Mouse (Mus musculus) right cerebral cortex, postnatal 4 days (tissue): ENCODE data around the gene Gm17428.
"Not testable (repeated sequence)": the region's sequence is repeated elsewhere in the genome, so short reads cannot be mapped to it uniquely, and the experiment has no call there.

ENCODE experiments used
- DNase-seq: peaks from one replicate; pipeline ENCODE4 v3.0.0-alpha.2; 2022

The Gm17428 gene

DNA sequence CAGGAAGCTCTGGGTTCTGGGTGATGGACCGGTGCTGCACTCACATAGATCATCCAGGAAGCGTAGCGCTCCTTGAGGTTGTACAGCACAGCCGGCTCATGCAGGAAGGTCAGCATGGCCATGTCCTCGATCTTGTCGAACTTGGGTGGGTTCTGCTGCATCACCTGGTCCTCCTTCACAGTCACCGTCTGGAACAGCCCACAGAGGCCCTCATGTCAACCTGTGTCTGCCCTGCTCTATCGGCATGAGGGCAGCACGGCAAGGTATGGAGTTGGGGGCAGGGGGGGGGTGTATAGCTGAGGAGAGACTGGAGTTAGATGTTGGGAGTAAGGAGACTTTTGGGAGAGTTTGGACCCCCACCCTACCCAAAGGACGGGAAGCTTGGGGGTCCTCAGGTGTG, 15.5 kb downstream of the Gm17428 start:
- DNase-seq, result no peak

DNA sequence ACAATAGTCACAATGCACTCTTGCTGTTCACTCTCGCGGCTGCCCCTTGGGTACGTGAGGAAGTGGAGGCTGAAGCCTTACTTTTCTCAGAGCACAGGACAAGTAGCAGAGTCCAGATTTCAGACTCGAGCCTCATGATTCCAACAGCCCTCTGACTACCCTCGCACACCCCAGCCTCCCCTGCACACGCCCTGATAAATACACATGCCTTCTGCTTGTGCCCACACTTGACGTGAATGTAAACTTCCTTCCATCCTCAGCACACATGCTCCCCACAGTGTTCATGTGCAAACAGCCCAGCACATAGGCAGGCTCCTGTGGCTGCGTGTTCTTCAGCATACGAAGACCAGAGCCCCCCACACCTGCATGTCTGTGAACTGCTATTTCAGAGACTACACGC, 16.9 kb downstream of the Gm17428 start:
- DNase-seq, result no peak

DNA sequence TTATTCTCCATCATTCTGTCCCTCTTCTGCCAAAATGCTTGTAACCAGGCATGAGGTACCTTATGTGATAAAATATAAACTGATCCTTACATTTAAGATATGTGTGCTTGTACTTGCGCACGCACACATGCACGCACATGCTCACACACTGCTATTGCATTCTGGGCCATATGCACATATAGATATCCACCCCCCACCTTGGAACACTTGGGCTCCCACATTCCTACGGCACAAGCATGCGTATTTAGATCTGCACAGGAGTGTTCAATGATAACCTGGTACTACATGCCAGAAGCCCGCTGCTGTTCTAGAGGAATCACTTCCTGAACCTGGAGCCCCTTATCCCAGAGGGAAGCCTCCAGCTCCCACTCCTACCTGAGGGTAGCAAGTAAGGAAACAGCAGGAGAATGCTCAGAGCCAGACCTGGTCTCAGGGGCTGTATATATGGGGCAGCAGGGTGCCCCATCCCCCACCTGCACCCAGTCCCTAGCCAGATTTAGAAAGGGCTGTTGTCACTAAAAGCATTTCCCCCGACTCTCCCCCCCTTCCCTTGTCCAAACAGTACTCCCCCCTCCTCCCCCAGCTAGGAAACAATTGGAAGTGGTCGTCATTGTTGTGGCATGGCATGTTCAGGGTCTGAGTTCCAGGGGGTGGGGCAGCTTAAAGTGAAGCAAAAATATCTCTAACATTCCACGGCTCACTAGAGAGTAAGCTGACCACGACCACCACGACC, 17.6 kb downstream of the Gm17428 start, which contains the start of gene Myh7:
TSS of gene Myh7 (minus strand) at position 491 of the 733 bp plus-strand sequence.
- DNase-seq, result no peak

GRCm38 (mm10) chr14:54994869-54995186, 18.1 kb downstream of the Gm17428 start:
- no peak for DNase-seq

DNA sequence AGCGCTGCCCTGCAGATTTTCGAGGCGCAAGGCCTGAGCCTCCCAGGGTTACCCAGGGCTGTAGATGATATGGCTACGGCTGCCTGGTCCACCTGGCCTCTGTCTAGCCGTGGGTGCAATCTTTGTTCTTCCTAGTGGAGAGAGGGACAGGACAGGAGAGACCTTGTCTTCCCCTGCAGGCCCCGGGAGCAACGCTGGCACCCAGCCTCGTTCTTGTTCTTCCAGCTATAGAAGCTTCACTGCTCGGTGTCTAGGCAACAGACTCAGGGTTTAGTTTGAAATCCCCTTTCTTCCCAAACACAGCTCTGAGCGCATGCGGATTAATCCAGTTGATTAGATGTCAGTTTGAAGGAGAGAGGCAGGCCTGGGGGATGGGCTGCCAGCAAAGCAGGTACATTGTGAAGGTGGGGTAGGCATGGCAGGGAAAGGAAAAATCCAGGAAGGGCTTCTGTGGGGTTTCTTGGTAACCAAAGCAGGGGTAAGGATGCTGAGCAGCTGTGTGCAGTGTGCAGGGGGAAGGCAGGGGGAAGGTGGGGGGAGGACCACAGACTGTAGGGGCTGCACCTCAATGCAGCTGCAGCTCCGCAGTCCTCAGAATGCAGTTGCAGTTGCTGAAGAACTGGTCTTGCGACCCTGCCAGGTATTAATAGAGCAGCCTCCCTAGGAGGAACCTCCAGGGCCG, 18.9 kb downstream of the Gm17428 start:
- DNase-seq, result peak; percentile 76

GRCm38 (mm10) chr14:54996793-54997192, 20.1 kb downstream of the Gm17428 start:
- no peak for DNase-seq

DNA sequence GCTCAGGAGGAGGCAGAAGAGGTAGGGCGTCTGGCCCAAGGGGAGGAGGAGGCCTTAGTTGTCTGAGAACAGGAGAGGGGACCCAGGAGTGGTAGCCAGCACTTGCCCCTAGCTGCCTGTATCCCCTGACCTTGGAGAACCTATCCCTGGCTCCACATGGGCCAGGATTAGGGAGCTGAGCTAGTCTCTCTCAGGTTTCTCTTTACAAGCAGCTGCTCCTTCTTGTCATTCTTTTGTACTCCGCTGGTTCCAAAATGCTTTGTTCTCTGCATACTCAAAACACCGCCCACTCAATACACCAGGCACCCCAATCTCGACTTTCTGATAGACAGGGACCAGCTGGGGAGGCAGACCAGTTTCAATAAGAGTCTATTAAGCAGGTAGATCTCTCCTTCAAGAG, 20.6 kb downstream of the Gm17428 start:
- no peak for DNase-seq

GRCm38 (mm10) chr14:54998680-54999079, 21.9 kb downstream of the Gm17428 start:
- no peak for DNase-seq

GRCm38 (mm10) chr14:54999868-55000267, 23.1 kb downstream of the Gm17428 start:
- not testable (repeated sequence) for DNase-seq

- no peak for DNase-seq
Measured at GRCm38 (mm10) chr14:55000814-55001213, 24.1 kb downstream of the Gm17428 start.

DNA sequence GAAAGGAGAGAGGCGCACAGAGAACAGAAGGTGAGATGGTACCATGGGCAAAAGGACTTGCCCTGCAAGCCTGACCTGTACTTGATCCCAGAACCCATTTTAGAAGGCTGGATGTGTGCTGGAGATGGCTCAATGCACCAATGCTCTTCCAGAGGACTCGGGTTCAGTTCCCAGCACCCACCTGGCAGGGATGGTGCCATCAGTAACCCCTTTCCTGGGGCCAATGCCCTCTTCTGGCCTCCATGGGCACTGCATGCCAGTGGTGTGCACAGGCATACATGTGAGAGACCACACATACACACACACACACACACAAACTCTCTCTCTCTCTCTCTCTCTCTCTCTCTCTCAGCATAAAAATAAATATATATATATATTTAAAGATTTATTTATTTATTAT, 24.7 kb downstream of the Gm17428 start:
- no peak for DNase-seq

DNA sequence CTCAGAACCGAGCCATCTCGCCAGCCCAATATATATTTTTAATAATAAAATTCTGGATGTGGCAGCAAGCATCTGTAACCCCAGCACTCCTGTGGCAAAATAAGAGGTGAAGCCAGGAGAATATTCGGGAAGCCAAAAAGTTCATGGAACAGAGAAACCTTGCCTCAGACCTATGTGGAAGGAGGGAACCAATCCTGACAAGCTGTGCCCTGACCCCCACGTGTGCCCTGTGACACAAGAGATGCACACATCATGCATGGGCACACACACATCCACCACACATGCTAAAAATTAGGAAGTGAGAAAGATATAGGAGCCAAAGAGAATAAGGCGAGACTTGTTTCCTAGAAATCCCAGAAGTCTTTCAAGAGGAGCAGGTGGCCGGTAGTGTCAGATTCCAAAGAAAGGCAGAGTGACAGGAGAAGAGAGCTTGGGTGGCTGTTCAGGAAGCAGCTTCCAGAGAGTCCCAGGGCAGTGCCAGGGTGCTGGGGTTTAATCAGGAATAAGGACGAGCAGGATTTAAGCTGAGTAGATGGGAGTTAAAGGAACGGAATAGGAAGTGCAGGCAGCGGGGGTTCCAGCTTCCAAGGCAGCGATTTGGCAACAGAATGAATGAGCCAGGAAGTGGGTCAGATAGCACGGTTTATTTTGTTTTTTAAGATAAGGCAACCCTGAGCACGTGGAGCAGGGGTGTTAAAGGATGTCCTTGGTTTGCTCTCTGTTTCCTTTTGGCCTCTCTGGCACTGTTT, 25.4 kb downstream of the Gm17428 start:
- no peak for DNase-seq

GRCm38 (mm10) chr14:55002687-55003120, 26.0 kb downstream of the Gm17428 start:
- DNase-seq, result no peak

- no peak for DNase-seq
Measured at GRCm38 (mm10) chr14:55003878-55004855, 27.4 kb downstream of the Gm17428 start.

- DNase-seq, result no peak
Measured at GRCm38 (mm10) chr14:55005506-55005905, 28.8 kb downstream of the Gm17428 start.

DNA sequence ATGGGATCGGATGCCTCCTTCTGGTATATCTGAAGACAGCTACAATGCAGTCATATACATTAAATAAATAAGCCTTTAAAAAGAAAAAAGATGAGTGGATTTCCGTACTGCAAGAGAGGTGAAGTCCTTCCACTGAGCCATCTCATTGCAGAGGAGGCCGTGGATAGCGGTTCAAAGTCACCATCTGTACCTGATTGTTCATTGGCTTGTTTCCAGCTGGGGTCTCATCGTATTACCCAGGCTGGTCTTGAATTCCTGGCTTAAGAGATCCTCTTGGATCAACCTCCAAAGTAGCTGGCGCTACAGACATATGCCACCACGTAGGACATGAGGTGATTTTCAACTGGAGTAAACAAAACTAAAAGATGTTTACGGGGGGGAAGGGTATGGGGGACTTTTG, 29.2 kb downstream of the Gm17428 start:
- no peak for DNase-seq

DNA sequence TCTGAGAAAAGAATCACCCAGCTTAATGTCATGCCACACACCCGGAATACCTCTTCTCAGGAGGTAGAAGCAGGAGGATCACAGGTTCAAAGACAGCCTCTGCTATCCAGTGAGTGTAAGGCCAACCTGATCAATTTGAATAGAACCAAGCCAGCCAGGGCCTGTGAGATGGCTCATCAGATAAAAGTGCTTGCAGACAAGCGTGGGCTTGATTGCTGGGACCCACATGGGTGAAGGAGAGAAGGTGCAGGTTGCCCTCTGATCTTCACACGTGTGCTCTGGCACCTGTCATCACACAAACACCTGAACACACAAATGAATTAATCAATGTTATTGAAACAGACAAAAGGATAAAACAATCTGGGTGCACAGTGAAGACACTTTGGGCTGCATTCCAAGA, 29.8 kb downstream of the Gm17428 start:
- no peak for DNase-seq

DNA sequence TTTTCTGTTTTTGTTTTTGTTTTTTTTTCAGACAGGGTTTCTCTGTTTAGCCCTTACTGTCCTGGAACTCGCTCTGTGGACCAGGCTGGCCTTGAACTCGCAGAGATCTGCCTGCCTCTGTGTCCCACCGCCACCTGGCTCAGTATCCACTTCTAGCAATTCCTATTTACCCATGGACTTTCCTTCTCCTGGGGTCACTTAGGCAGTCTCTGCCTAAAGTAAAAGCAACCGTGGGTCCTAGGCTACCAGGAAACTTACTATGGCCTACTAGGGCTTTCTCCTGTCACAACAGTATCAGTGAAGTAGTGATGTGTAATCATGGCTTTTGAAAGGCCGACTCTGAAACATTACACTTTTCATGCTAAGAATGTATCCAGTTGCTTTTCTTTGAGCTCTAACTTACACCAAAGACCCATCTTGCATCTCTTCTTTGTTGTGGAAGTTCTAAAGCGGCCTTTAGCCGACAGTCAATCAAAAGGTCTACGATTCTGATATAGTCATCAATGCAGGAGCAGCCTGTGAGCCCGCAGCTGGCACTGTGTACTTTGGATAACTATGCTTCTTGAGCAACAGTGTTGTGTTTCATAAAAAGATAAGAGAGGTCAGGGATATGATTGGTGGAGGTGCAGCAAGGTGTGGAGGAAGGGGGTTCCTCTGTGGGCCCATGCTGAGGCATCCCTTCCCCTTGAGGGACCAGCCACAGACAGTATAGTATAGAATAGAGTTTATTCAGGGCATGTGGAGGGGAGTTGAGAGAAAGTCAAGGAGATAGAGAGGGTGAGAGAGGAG, 30.6 kb downstream of the Gm17428 start:
- DNase-seq, result no peak

DNA sequence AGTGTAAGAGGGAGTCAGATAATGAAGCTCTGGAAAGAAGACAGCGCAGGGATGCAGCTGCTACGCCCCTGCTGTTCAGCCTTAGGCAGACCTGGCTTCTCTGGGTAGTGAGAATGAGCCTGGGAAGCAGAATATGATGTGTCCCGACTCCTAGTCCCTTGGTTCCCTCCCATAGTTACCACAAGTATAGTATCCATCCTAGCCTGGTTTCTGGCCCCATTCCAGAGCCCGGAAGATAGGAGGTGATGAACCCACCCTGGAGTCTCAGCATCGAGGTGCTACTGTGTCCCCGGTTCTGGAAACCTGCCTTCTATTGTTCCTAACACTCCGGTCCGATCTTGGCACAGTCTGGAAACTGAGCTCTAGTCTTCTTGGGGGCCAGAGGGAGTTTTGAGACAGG, 31.7 kb downstream of the Gm17428 start:
- DNase-seq, result no peak

GRCm38 (mm10) chr14:55011116-55011515, 34.4 kb downstream of the Gm17428 start:
- peak; percentile 49 for DNase-seq

DNA sequence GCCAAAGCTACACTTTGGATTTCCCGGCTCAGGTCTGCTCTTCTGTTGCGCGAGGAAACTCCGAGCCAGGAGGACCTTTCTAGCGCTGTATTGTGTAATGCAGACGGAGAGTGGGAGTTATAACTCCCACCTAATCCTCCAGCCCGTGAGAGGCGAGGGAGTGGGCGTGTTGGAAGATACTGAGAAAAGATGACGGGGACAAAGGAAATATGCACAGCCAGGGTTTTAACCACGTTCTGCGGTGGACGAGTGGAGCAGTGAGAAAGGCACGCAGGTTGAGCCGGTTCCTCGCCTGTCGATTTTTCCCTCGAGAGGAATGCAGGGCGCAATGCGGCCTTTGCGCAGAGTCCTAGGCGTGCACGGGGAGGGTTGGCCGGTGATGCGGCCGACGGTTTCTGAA, 37.9 kb downstream of the Gm17428 start:
- DNase-seq, result no peak
